Mouse (Mus musculus) skeletal muscle tissue, adult 2 months (tissue): ENCODE data around the gene Crmp1.
A peak's percentile ranks its signal among the peaks of the same experiment; 100 is the strongest.

Experiments used
- DNase-seq: peaks from one replicate; pipeline ENCODE4 v3.0.0-alpha.2; 2012; ENCODE audit warnings: low read depth, low spot score

Crmp1 gene

GRCm38 (mm10) chr5:37296717-37297116, 55.0 kb downstream of the Crmp1 start:
- DNase-seq = no peak

GRCm38 (mm10) chr5:37298370-37298769, 56.6 kb downstream of the Crmp1 start:
- DNase-seq = peak; percentile 19

GRCm38 (mm10) chr5:37310026-37310425, 68.3 kb downstream of the Crmp1 start:
- no peak for DNase-seq

- DNase-seq = no peak
These were observed 71.4 kb downstream of the Crmp1 start for GRCm38 (mm10) chr5:37312980-37313722.

GRCm38 (mm10) chr5:37318715-37319114, 77.0 kb downstream of the Crmp1 start:
- peak; percentile 71 for DNase-seq

- DNase-seq = no peak
These were observed 78.4 kb downstream of the Crmp1 start for GRCm38 (mm10) chr5:37320174-37320573.

GRCm38 (mm10) chr5:37320761-37321160, 79.0 kb downstream of the Crmp1 start:
- DNase-seq = no peak

GRCm38 (mm10) chr5:37326675-37327074, 84.9 kb downstream of the Crmp1 start:
- no peak for DNase-seq

GRCm38 (mm10) chr5:37330449-37331132, 88.9 kb downstream of the Crmp1 start:
- DNase-seq = no peak

- no peak for DNase-seq
These were observed 89.4 kb downstream of the Crmp1 start for GRCm38 (mm10) chr5:37331133-37331505.

- no peak for DNase-seq
These were observed 90.3 kb downstream of the Crmp1 start for GRCm38 (mm10) chr5:37332066-37332465.

- no peak for DNase-seq
These were observed 93.3 kb downstream of the Crmp1 start for GRCm38 (mm10) chr5:37335061-37335460.

- peak; percentile 40 for DNase-seq
These were observed 94.9 kb downstream of the Crmp1 start, which contains the start of gene Evc for GRCm38 (mm10) chr5:37336485-37337105. Gene Evc (minus strand): TSS chr5:37336894.

- no peak for DNase-seq
These were observed 96.0 kb downstream of the Crmp1 start for GRCm38 (mm10) chr5:37337696-37338095.

GRCm38 (mm10) chr5:37338288-37338687, 96.5 kb downstream of the Crmp1 start, which contains the start of gene Evc2:
Gene Evc2 (plus strand): TSS chr5:37338499.
- peak; percentile 42 for DNase-seq
